Mouse (Mus musculus) intestine, postnatal 0 days (tissue): ENCODE data around the gene Ppm1h. TPM values are rescaled to one million over a fixed set of nuclear protein-coding genes. Genes with fewer than 3 reads are reported as not detected.

Source experiments
- ATAC-seq: fragments of 200-750 bp; cut with Nextera tagmentation; 2 replicates; pipeline ENCODE4 v1.8.0; 2017; ENCODE audit warnings: mild to moderate bottlenecking, moderate TSS enrichment, moderate library complexity
- H3K27ac ChIP-seq: fragments of 300-500 bp; sonication (generic); 2 replicates; pipeline ENCODE4 v1.5.1; 2014; ENCODE audit warnings: mild to moderate bottlenecking, low read depth, low read length, moderate library complexity
- H3K27me3 ChIP-seq: fragments of 300-500 bp; sonication (generic); replicated peaks from 2 replicates; pipeline ENCODE4 v1.6.1; 2014; ENCODE audit warnings: low read length, mixed read lengths; ENCODE audit not compliant: control insufficient read depth, insufficient read depth
- H3K36me3 ChIP-seq: fragments of 300-500 bp; sonication (generic); 2 replicates; pipeline ENCODE4 v1.6.1; 2014; ENCODE audit warnings: mild to moderate bottlenecking, moderate library complexity; ENCODE audit not compliant: control insufficient read depth, insufficient read depth
- H3K4me1 ChIP-seq: fragments of 300-500 bp; sonication (generic); replicated peaks from 2 replicates; pipeline ENCODE4 v1.6.1; 2014; ENCODE audit warnings: antibody characterized with exemption, low read length, mixed read lengths; ENCODE audit not compliant: control insufficient read depth, insufficient read depth
- H3K4me2 ChIP-seq: fragments of 300-500 bp; sonication (generic); replicated peaks from 2 replicates; pipeline ENCODE4 v1.6.1; 2014; ENCODE audit warnings: low read depth, mild to moderate bottlenecking, moderate library complexity
- H3K4me3 ChIP-seq: fragments of 300-500 bp; sonication (generic); 2 replicates; pipeline ENCODE4 v1.5.1; 2014; ENCODE audit warnings: low read depth, low read length
- H3K9ac ChIP-seq: fragments of 300-500 bp; sonication (generic); 2 replicates; pipeline ENCODE4 v1.6.1; 2014; ENCODE audit warnings: mild to moderate bottlenecking, low read depth, low read length
- H3K9me3 ChIP-seq: fragments of 300-500 bp; sonication (generic); 2 replicates; pipeline ENCODE4 v1.6.1; 2016; ENCODE audit warnings: mixed run types; ENCODE audit not compliant: control insufficient read depth
- CTCF ChIP-seq: sonication (generic); IDR thresholded peaks from 2 replicates; pipeline ENCODE4 v1.5.1; 2016; ENCODE audit warnings: low read depth, mild to moderate bottlenecking, control low read depth, antibody characterized with exemption, moderate library complexity
- WGBS: fragments of 180-500 bp; shearing (Covaris S2); extraction: QIAGEN DNeasy Blood & Tissue Kit; methylation state at CpG from one replicate; pipeline ENCODE4 v1.1.7; 2014; 5-methylcytosine and 5-hydroxymethylcytosine counted together
- polyA plus RNA-seq: library from polyadenylated mRNA; unstranded; fragments of >200 nt; fragmentation: Nextera tagmentation; extraction: Ambion mirVana; gene quantifications from 2 replicates; pipeline ENCODE4 v1.2.1, GENCODE M21; 2015

Ppm1h gene
- polyA plus RNA-seq, 1 experiment from 2014 or later, result 17.9 TPM

- no peak for ATAC-seq
- H3K9me3 ChIP-seq, result no peaks in the 10 kb centered on the region
- no peak overlapping the region for H3K4me3 ChIP-seq
- no peaks in the 10 kb centered on the region; the same call in 1 of the 2 replicates for H3K36me3 ChIP-seq
- H3K4me2 ChIP-seq, result no peak overlapping the region
- no peaks in the 10 kb centered on the region for H3K4me1 ChIP-seq
- no peak overlapping the region for H3K27ac ChIP-seq
- 91% methylated on average over 7 of the region's 7 CpGs for WGBS
- no peaks in the 10 kb centered on the region for H3K27me3 ChIP-seq
- TF ChIP-seq CTCF, result no peak
- no peak overlapping the region for H3K9ac ChIP-seq
Measured at GRCm38 (mm10) chr10:122774169-122774568, 95.6 kb downstream of the Ppm1h start.

GRCm38 (mm10) chr10:122777436-122777835 is 98.9 kb downstream of the Ppm1h start:
- Histone ChIP-seq H3K27ac (no peak overlapping the region), H3K4me1 (no peaks in the 10 kb centered on the region), H3K9ac (no peak overlapping the region), H3K4me3 (no peak overlapping the region), H3K9me3 (no peaks in the 10 kb centered on the region), H3K27me3 (no peaks in the 10 kb centered on the region), H3K4me2 (no peak overlapping the region), H3K36me3 (no peaks in the 10 kb centered on the region)
- TF ChIP-seq CTCF, result no peak
- WGBS, result 54% methylated on average over 3 of the region's 3 CpGs
- ATAC-seq, result no peak

- Histone ChIP-seq H3K36me3 (no peaks in the 10 kb centered on the region), H3K27ac (no peak overlapping the region), H3K4me3 (no peak overlapping the region), H3K9ac (no peak overlapping the region), H3K9me3 (no peaks in the 10 kb centered on the region), H3K4me1 (no peaks in the 10 kb centered on the region), H3K27me3 (no peaks in the 10 kb centered on the region), H3K4me2 (no peak overlapping the region)
- TF ChIP-seq CTCF, result no peak
- peak; percentile 62; the same call in 1 of the 2 replicates for ATAC-seq
- WGBS, result 87% methylated on average over 3 of the region's 3 CpGs
Measured at GRCm38 (mm10) chr10:122777939-122778655, 99.5 kb downstream of the Ppm1h start.

GRCm38 (mm10) chr10:122779351-122779750 is 100.8 kb downstream of the Ppm1h start:
- no peak overlapping the region for H3K4me3 ChIP-seq
- H3K9ac ChIP-seq, result no peak overlapping the region
- no peak overlapping the region for H3K4me2 ChIP-seq
- no peaks in the 10 kb centered on the region for H3K27me3 ChIP-seq
- no peak overlapping the region for H3K27ac ChIP-seq
- H3K4me1 ChIP-seq, result no peaks in the 10 kb centered on the region
- 49% methylated on average over 12 of the region's 12 CpGs for WGBS
- H3K36me3 ChIP-seq, result no peaks in the 10 kb centered on the region
- no peaks in the 10 kb centered on the region for H3K9me3 ChIP-seq
- no peak for ATAC-seq
- TF ChIP-seq CTCF, result no peak

- no peaks in the 10 kb centered on the region for H3K27me3 ChIP-seq
- no peaks in the 10 kb centered on the region for H3K36me3 ChIP-seq
- H3K4me2 ChIP-seq, result no peak overlapping the region
- 40% methylated on average over 4 of the region's 4 CpGs for WGBS
- H3K9ac ChIP-seq, result no peak overlapping the region
- ATAC-seq, result no peak
- no peak for TF ChIP-seq CTCF
- no peaks in the 10 kb centered on the region for H3K9me3 ChIP-seq
- no peak overlapping the region for H3K27ac ChIP-seq
- no peaks in the 10 kb centered on the region for H3K4me1 ChIP-seq
- H3K4me3 ChIP-seq, result no peak overlapping the region
Measured at GRCm38 (mm10) chr10:122782755-122783154, 104.2 kb downstream of the Ppm1h start.

GRCm38 (mm10) chr10:122789648-122790170 is 111.1 kb downstream of the Ppm1h start:
- 54% methylated on average over 12 of the region's 12 CpGs for WGBS
- TF ChIP-seq CTCF, result no peak

More at GRCm38 (mm10) chr10:122789648-122790170, 111.1 kb downstream of the Ppm1h start:
- H3K4me2 ChIP-seq, result no peak overlapping the region
- H3K4me3 ChIP-seq, result no peak overlapping the region
- no peak for ATAC-seq
- H3K9me3 ChIP-seq, result no peaks in the 10 kb centered on the region
- H3K9ac ChIP-seq, result no peak overlapping the region
- H3K27me3 ChIP-seq, result no peaks in the 10 kb centered on the region
- H3K4me1 ChIP-seq, result no peaks in the 10 kb centered on the region
- no peaks in the 10 kb centered on the region for H3K36me3 ChIP-seq
- H3K27ac ChIP-seq, result no peak overlapping the region
